Mouse (Mus musculus) embryonic facial prominence, embryonic 15.5 days (tissue): ENCODE measurements around the gene Cyp2b19. TPM values are rescaled to one million over a fixed set of nuclear protein-coding genes. Genes with fewer than 3 reads are reported as not detected.
"Not testable (repeated sequence)": the region's sequence is repeated elsewhere in the genome, so short reads cannot be mapped to it uniquely, and the experiment has no call there.

Source experiments
- ATAC-seq: fragments of 200-750 bp; cut with Nextera tagmentation; 2 replicates; pipeline ENCODE4 v1.8.0; 2017; ENCODE audit warnings: low read depth, moderate TSS enrichment; ENCODE audit not compliant: insufficient number of reproducible peaks, low FRiP score, low TSS enrichment
- H3K27ac ChIP-seq: fragments of 300-500 bp; sonication (generic); replicated peaks from 2 replicates; pipeline ENCODE4 v1.5.1; 2015; ENCODE audit warnings: mild to moderate bottlenecking, inconsistent platforms
- H3K27me3 ChIP-seq: fragments of 300-500 bp; sonication (generic); 2 replicates; pipeline ENCODE4 v1.6.1; 2015; ENCODE audit warnings: inconsistent platforms
- H3K36me3 ChIP-seq: fragments of 300-500 bp; sonication (generic); 2 replicates; pipeline ENCODE4 v1.6.1; 2015; ENCODE audit warnings: mild to moderate bottlenecking, inconsistent platforms
- H3K4me1 ChIP-seq: fragments of 300-500 bp; sonication (generic); 2 replicates; pipeline ENCODE4 v1.6.1; 2015; ENCODE audit warnings: inconsistent platforms
- H3K4me2 ChIP-seq: fragments of 300-500 bp; sonication (generic); replicated peaks from 2 replicates; pipeline ENCODE4 v1.6.1; 2015; ENCODE audit warnings: mild to moderate bottlenecking, inconsistent platforms
- H3K4me3 ChIP-seq: fragments of 300-500 bp; sonication (generic); replicated peaks from 2 replicates; pipeline ENCODE4 v1.5.1; 2015; ENCODE audit warnings: mild to moderate bottlenecking, inconsistent platforms
- H3K9ac ChIP-seq: fragments of 300-500 bp; sonication (generic); 2 replicates; pipeline ENCODE4 v1.6.1; 2015; ENCODE audit warnings: inconsistent platforms
- H3K9me3 ChIP-seq: fragments of 300-500 bp; sonication (generic); replicated peaks from 2 replicates; pipeline ENCODE4 v1.6.1; 2016; ENCODE audit warnings: inconsistent platforms
- WGBS: fragments of 180-500 bp; shearing (Covaris S2); methylation state at CpG from one replicate; pipeline ENCODE4 v1.1.7; 2015; 5-methylcytosine and 5-hydroxymethylcytosine counted together
- polyA plus RNA-seq: library from polyadenylated mRNA; unstranded; fragments of >200 nt; fragmentation: Nextera tagmentation; extraction: Ambion mirVana; gene quantifications from 2 replicates; pipeline ENCODE4 v1.2.1, GENCODE M21; 2015

Cyp2b19 gene
- polyA plus RNA-seq, 1 experiment from 2014 or later, result 5.6 TPM

- Histone ChIP-seq H3K4me1 (no peaks in the 10 kb centered on the region), H3K9ac (no peak overlapping the region), H3K9me3 (no peaks in the 10 kb centered on the region), H3K4me2 (no peak overlapping the region), H3K27ac (no peak overlapping the region), H3K36me3 (no peaks in the 10 kb centered on the region), H3K4me3 (no peak overlapping the region), H3K27me3 (no peaks in the 10 kb centered on the region)
- 75% methylated on average over 5 of the region's 5 CpGs for WGBS
- ATAC-seq, result peak; percentile 86; the same call in 1 of the 2 replicates
Observed at GRCm38 (mm10) chr7:26779799-26780416, 23.0 kb downstream of the Cyp2b19 start.

GRCm38 (mm10) chr7:26780510-26780909 lies 23.6 kb downstream of the Cyp2b19 start:
- WGBS, result 3% methylated on average over 11 of the region's 11 CpGs
- Histone ChIP-seq H3K27ac (no peak overlapping the region), H3K36me3 (no peaks in the 10 kb centered on the region), H3K4me1 (no peaks in the 10 kb centered on the region), H3K27me3 (no peaks in the 10 kb centered on the region), H3K4me2 (no peak overlapping the region), H3K4me3 (no peak overlapping the region), H3K9me3 (no peaks in the 10 kb centered on the region), H3K9ac (no peak overlapping the region)
- no peak for ATAC-seq

DNA sequence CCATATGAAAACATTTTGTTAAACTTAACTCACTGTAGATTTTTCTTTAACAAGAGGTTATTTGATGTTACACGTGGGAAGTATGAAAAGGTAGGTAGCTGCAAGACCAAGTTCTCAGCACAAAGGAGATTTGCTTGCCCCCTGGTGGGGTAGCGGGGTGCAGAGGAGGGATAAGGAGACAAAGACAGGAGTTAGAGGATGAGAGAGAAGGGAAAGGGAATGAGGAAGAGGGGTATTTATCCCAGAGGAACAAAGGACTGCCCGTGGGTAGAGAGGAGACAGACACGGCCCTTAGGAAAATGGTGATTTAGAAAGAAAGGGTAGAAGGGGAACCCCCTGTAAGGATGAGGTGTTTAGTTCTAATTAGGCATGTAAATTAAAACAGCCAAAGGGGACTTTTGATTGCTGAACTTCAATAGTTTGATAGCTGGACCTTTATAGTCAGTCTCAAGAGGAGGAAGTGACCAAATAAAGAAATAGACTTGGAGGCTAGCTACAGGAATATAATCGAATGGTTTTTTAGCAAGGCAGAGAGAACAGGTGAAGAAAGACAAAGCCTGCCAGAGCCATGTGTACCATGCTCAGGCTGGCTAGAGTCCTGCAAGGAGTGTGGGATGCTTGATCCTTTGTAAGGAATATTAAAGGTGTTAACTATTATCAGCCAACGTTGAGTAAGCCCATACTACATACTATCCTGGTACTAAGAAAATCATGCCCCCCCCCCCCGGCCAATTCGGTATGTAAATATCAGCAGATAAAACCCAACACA lies 24.2 kb downstream of the Cyp2b19 start:
- no peak overlapping the region for H3K27ac ChIP-seq
- no peak overlapping the region for H3K4me2 ChIP-seq
- ATAC-seq, result no peak
- WGBS, result 11% methylated on average over 8 of the region's 8 CpGs
- H3K9me3 ChIP-seq, result no peaks in the 10 kb centered on the region
- no peaks in the 10 kb centered on the region for H3K27me3 ChIP-seq
- no peak overlapping the region for H3K9ac ChIP-seq
- no peaks in the 10 kb centered on the region for H3K4me1 ChIP-seq
- no peak overlapping the region for H3K4me3 ChIP-seq
- no peaks in the 10 kb centered on the region for H3K36me3 ChIP-seq

GRCm38 (mm10) chr7:26781767-26782131 lies 24.8 kb downstream of the Cyp2b19 start:
- H3K9ac ChIP-seq, result no peak overlapping the region
- H3K4me2 ChIP-seq, result no peak overlapping the region
- no peak overlapping the region for H3K27ac ChIP-seq
- H3K4me3 ChIP-seq, result no peak overlapping the region
- WGBS, result 19% methylated on average over 8 of the region's 8 CpGs
- H3K36me3 ChIP-seq, result no peaks in the 10 kb centered on the region
- H3K9me3 ChIP-seq, result no peaks in the 10 kb centered on the region
- H3K27me3 ChIP-seq, result no peaks in the 10 kb centered on the region
- no peak for ATAC-seq
- H3K4me1 ChIP-seq, result no peaks in the 10 kb centered on the region

DNA sequence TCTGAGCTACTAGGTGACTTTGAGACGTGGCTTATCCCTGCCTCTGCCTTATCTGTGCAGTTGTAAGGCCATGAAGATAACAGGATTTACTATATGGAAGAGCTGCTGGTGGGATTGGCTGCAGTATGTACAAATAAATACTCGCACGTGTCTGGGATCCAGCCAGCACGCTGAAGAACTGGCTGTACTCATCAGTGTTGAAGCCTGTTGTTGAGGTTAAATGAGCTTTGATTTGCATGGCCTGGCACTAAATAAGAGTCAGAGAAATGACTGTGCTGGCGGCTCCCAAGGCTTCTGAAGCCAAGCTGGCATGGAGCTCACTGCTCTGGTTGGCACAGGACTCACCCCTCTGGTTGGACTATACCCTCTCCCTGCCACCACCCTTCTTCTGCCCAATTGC lies 26.2 kb downstream of the Cyp2b19 start:
- H3K9me3 ChIP-seq, result no peaks in the 10 kb centered on the region
- no peak overlapping the region for H3K4me2 ChIP-seq
- no peak overlapping the region for H3K9ac ChIP-seq
- H3K4me3 ChIP-seq, result no peak overlapping the region
- whole genome bisulfite sequencing, result 72% methylated on average over 5 of the region's 5 CpGs
- H3K4me1 ChIP-seq, result no peaks in the 10 kb centered on the region
- no peak overlapping the region for H3K27ac ChIP-seq
- no peaks in the 10 kb centered on the region for H3K36me3 ChIP-seq
- ATAC-seq, result no peak
- no peaks in the 10 kb centered on the region for H3K27me3 ChIP-seq

- not testable (repeated sequence) for H3K4me1 ChIP-seq, H3K27me3 ChIP-seq, H3K36me3 ChIP-seq, H3K27ac ChIP-seq, H3K9ac ChIP-seq, H3K9me3 ChIP-seq, ATAC-seq, H3K4me2 ChIP-seq, H3K4me3 ChIP-seq
- 34% methylated on average over 1 of the region's 1 CpGs for WGBS
Observed at GRCm38 (mm10) chr7:26786013-26786412, 29.1 kb downstream of the Cyp2b19 start.

DNA sequence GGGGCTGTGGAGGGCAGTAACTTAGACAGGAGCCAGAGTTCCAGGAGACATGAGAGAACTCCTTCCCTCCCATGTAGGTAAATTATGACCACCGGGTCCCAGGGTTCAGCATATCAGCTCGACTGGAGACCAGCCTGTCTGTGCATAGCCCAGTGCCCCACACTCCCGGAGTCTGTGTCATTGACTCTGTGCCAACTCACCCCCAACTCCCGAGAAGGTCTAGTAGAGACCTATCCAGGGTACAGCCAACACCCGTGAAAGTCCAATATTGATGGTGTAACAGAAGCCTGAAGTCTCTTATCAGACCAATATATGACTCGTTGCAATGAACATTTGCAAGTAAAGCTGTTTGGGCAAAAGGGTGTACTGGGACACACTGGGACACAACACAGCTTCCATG lies 33.0 kb downstream of the Cyp2b19 start:
- Histone ChIP-seq H3K4me1 (no peaks in the 10 kb centered on the region), H3K36me3 (no peaks in the 10 kb centered on the region), H3K9ac (no peak overlapping the region), H3K27me3 (no peaks in the 10 kb centered on the region), H3K4me2 (no peak overlapping the region), H3K9me3 (0 out of 2 replicates have a peak, but pooled peaks cover 4% of the 10 kb centered on the region), H3K27ac (no peak overlapping the region), H3K4me3 (no peak overlapping the region)
- no peak for ATAC-seq
- WGBS, result 83% methylated on average over 6 of the region's 6 CpGs

- Histone ChIP-seq H3K9me3 (no peaks in the 10 kb centered on the region), H3K36me3 (no peaks in the 10 kb centered on the region)
- ATAC-seq, result no peak
Observed at GRCm38 (mm10) chr7:26800104-26800503, 43.2 kb downstream of the Cyp2b19 start.

GRCm38 (mm10) chr7:26800996-26801395 lies 44.1 kb downstream of the Cyp2b19 start:
- H3K4me3 ChIP-seq, result no peak overlapping the region
- H3K27me3 ChIP-seq, result no peaks in the 10 kb centered on the region
- no peak overlapping the region for H3K9ac ChIP-seq
- no peak for ATAC-seq
- 91% methylated on average over 1 of the region's 1 CpGs for WGBS
- H3K9me3 ChIP-seq, result no peaks in the 10 kb centered on the region
- no peaks in the 10 kb centered on the region for H3K36me3 ChIP-seq
- H3K4me2 ChIP-seq, result no peak overlapping the region
- no peaks in the 10 kb centered on the region for H3K4me1 ChIP-seq
- H3K27ac ChIP-seq, result no peak overlapping the region

More at GRCm38 (mm10) chr7:26800104-26800503, 43.2 kb downstream of the Cyp2b19 start:
- Histone ChIP-seq H3K4me2 (no peak overlapping the region), H3K27ac (no peak overlapping the region), H3K27me3 (no peaks in the 10 kb centered on the region), H3K4me1 (no peaks in the 10 kb centered on the region), H3K4me3 (no peak overlapping the region), H3K9ac (no peak overlapping the region)

- no peak for ATAC-seq
- Histone ChIP-seq H3K9me3 (no peaks in the 10 kb centered on the region), H3K4me1 (no peaks in the 10 kb centered on the region), H3K9ac (no peak within 1 kb of the TSS), H3K4me2 (no peak within 1 kb of the TSS), H3K27me3 (no peaks in the 10 kb centered on the region), H3K36me3 (no peaks in the 10 kb centered on the region), H3K27ac (no peak within 1 kb of the TSS), H3K4me3 (no peak within 1 kb of the TSS)
- WGBS, result 80% methylated on average over 2 of the region's 2 CpGs
Observed at GRCm38 (mm10) chr7:26808592-26808991, 51.6 kb downstream of the Cyp2b19 start, which contains the start of gene Cyp2g1. Gene Cyp2g1 (plus strand): TSS chr7:26808892.
